Mouse (Mus musculus) limb, embryonic 11.5 days (tissue): ENCODE measurements around the gene Polr1c. TPM values are rescaled to one million over a fixed set of nuclear protein-coding genes. Genes with fewer than 3 reads are reported as not detected.

ENCODE experiments used
- ATAC-seq: fragments of 200-750 bp; cut with Nextera tagmentation; 2 replicates; pipeline ENCODE4 v1.8.0; 2017; ENCODE audit warnings: low read depth; ENCODE audit not compliant: insufficient number of reproducible peaks, low FRiP score, low TSS enrichment
- DNase-seq: peaks from one replicate; pipeline ENCODE4 v3.0.0-alpha.2; 2015; ENCODE audit warnings: low spot score
- H3K27ac ChIP-seq: fragments of 300-500 bp; sonication (generic); replicated peaks from 2 replicates; pipeline ENCODE4 v1.5.1; 2014; ENCODE audit warnings: low read depth, mild to moderate bottlenecking, low read length
- H3K27me3 ChIP-seq: fragments of 300-500 bp; sonication (generic); 2 replicates; pipeline ENCODE4 v1.6.1; 2014; ENCODE audit warnings: mild to moderate bottlenecking, low read length, mixed read lengths; ENCODE audit not compliant: control insufficient read depth, insufficient read depth
- H3K36me3 ChIP-seq: fragments of 300-500 bp; sonication (generic); 2 replicates; pipeline ENCODE4 v1.6.1; 2014; ENCODE audit warnings: mild to moderate bottlenecking, low read length, moderate library complexity, mixed read lengths; ENCODE audit not compliant: control insufficient read depth, insufficient read depth
- H3K4me1 ChIP-seq: fragments of 300-500 bp; sonication (generic); 2 replicates; pipeline ENCODE4 v1.6.1; 2014; ENCODE audit warnings: low read length, mixed read lengths; ENCODE audit not compliant: control insufficient read depth, insufficient read depth
- H3K4me2 ChIP-seq: fragments of 300-500 bp; sonication (generic); 2 replicates; pipeline ENCODE4 v1.6.1; 2014; ENCODE audit warnings: low read depth, mild to moderate bottlenecking, moderate library complexity; ENCODE audit not compliant: severe bottlenecking
- H3K4me3 ChIP-seq: fragments of 300-500 bp; sonication (generic); 2 replicates; pipeline ENCODE4 v1.5.1; 2014; ENCODE audit warnings: low read depth, low read length
- H3K9ac ChIP-seq: fragments of 300-500 bp; sonication (generic); 2 replicates; pipeline ENCODE4 v1.6.1; 2014; ENCODE audit warnings: mild to moderate bottlenecking, low read length
- H3K9me3 ChIP-seq: fragments of 300-500 bp; sonication (generic); 2 replicates; pipeline ENCODE4 v1.6.1; 2016; ENCODE audit warnings: low read length; ENCODE audit not compliant: control insufficient read depth
- WGBS: fragments of 180-500 bp; shearing (Covaris S2); extraction: QIAGEN DNeasy Blood & Tissue Kit; methylation state at CpG from one replicate; pipeline ENCODE4 v1.1.7; 2014; 5-methylcytosine and 5-hydroxymethylcytosine counted together
- polyA plus RNA-seq: library from polyadenylated mRNA; unstranded; fragments of >200 nt; fragmentation: Nextera tagmentation; extraction: Ambion mirVana; gene quantifications from 2 replicates; pipeline ENCODE4 v1.2.1, GENCODE M21; 2014

The Polr1c gene
- polyA plus RNA-seq, 1 experiment from 2014 or later: 124 TPM

- Histone ChIP-seq H3K36me3 (peaks cover 54% of the 10 kb centered on the region), H3K27ac (no peak overlapping the region), H3K4me3 (no peak overlapping the region), H3K9me3 (no peaks in the 10 kb centered on the region; the same call in 1 of the 2 replicates), H3K4me2 (no peak overlapping the region), H3K4me1 (peaks cover 8% of the 10 kb centered on the region), H3K9ac (no peak overlapping the region), H3K27me3 (no peaks in the 10 kb centered on the region)
- ATAC-seq (no peak), DNase-seq (no peak)
- 82% methylated on average over 10 of the region's 10 CpGs for WGBS
These were observed 3.3 kb downstream of the Polr1c start for GRCm38 (mm10) chr17:46244579-46244978.

DNA sequence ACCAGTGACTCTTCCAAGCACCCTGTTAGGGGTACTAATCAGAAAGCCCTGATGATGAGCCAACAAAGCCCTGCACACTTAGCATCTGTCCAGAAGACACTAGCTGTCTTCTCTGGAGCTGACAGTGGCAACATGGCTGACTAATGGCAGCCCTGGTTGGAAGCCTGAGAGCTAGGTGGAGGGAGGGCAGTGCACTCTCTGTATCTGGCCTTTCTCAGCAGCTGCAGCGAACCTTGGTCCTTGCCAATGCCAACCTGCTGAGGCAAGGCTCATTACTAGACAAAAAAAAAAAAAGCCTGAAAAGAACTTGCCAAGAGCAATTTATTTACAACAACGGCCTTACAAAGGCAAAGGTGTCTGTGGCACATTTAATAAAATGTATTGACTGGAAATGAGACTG, 4.2 kb downstream of the Polr1c start:
- no peak for ATAC-seq
- 80% methylated on average over 2 of the region's 2 CpGs for WGBS

DNA sequence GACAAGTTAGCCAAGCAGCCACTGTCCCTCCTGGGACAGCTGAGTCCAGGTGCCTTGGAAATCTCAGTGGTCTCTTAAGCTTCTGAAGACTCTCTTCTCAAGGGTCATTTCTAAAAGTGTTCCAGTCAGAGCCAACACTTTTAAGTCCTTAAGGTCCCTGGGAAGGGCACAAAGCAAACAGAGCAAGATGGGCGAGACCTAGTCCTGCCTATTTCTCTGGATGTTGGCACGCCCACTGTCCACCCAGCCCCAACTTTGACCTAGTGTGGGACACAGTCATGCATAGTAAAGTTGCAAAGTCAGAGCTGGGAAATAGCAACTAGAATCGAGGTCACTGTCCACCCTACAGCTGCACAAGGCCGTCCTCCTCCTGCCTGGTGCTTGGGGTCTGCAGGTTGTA, 4.9 kb downstream of the Polr1c start:
- Histone ChIP-seq H3K4me3 (no peak overlapping the region), H3K9me3 (no peaks in the 10 kb centered on the region; the same call in 1 of the 2 replicates), H3K4me2 (no peak overlapping the region), H3K36me3 (peaks cover 62% of the 10 kb centered on the region), H3K27ac (no peak overlapping the region), H3K4me1 (peaks cover 5% of the 10 kb centered on the region; the same call in 1 of the 2 replicates), H3K9ac (no peak overlapping the region), H3K27me3 (no peaks in the 10 kb centered on the region)
- ATAC-seq: no peak
- DNase-seq: no peak
- WGBS: 85% methylated on average over 4 of the region's 4 CpGs

More for the DNA sequence above, 4.2 kb downstream of the Polr1c start:
- peaks cover 5% of the 10 kb centered on the region for H3K4me1 ChIP-seq
- no peak overlapping the region for H3K4me2 ChIP-seq
- no peaks in the 10 kb centered on the region; the same call in 1 of the 2 replicates for H3K9me3 ChIP-seq
- DNase-seq: no peak
- no peak overlapping the region for H3K4me3 ChIP-seq
- no peaks in the 10 kb centered on the region for H3K27me3 ChIP-seq
- H3K27ac ChIP-seq: no peak overlapping the region
- H3K9ac ChIP-seq: no peak overlapping the region
- H3K36me3 ChIP-seq: peaks cover 58% of the 10 kb centered on the region

DNA sequence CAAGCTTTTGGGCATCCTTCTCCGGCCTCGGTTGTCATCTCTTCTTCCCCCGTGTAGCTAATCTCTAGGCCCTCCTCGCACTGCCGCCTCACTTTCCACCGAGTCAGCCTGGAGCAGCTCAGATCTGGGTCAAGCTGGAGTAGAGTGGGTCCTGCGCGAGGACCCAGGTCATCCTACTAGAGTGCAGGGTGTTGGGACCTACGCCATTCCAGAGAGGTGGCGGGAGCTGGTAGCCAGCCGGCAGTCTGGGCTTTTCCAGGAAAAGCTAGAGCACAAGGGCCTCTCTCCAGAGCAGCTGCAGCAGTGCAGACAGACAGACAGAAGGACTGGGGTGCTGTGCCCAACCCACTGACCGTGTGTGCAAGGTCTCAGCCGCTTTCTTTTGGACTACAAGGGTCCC, 5.6 kb downstream of the Polr1c start:
- Histone ChIP-seq H3K27ac (no peak overlapping the region), H3K9me3 (no peaks in the 10 kb centered on the region; the same call in 1 of the 2 replicates), H3K27me3 (no peaks in the 10 kb centered on the region), H3K4me2 (no peak overlapping the region), H3K9ac (no peak overlapping the region), H3K36me3 (peaks cover 65% of the 10 kb centered on the region), H3K4me3 (no peak overlapping the region), H3K4me1 (peaks cover 5% of the 10 kb centered on the region; the same call in 1 of the 2 replicates)
- no peak for DNase-seq
- 91% methylated on average over 13 of the region's 13 CpGs for WGBS
- ATAC-seq: no peak

GRCm38 (mm10) chr17:46241471-46241870, 6.4 kb downstream of the Polr1c start:
- ATAC-seq (no peak), DNase-seq (no peak)
- no peak overlapping the region for H3K27ac ChIP-seq
- no peaks in the 10 kb centered on the region; the same call in 1 of the 2 replicates for H3K9me3 ChIP-seq
- 78% methylated on average over 11 of the region's 11 CpGs for WGBS
- no peak overlapping the region for H3K4me2 ChIP-seq
- H3K27me3 ChIP-seq: no peaks in the 10 kb centered on the region
- no peaks in the 10 kb centered on the region for H3K4me1 ChIP-seq
- no peak overlapping the region for H3K9ac ChIP-seq
- no peak overlapping the region for H3K4me3 ChIP-seq
- H3K36me3 ChIP-seq: peaks cover 71% of the 10 kb centered on the region

GRCm38 (mm10) chr17:46239516-46240114, 8.2 kb downstream of the Polr1c start:
- ATAC-seq: no peak; the same call in 1 of the 2 replicates

GRCm38 (mm10) chr17:46237480-46237879, 10.4 kb downstream of the Polr1c start:
- 86% methylated on average over 5 of the region's 5 CpGs for WGBS
- no peaks in the 10 kb centered on the region for H3K4me1 ChIP-seq
- no peak overlapping the region for H3K4me2 ChIP-seq
- H3K9me3 ChIP-seq: no peaks in the 10 kb centered on the region; the same call in 1 of the 2 replicates
- H3K27me3 ChIP-seq: no peaks in the 10 kb centered on the region
- DNase-seq (no peak), ATAC-seq (no peak)
- no peak overlapping the region for H3K27ac ChIP-seq
- H3K36me3 ChIP-seq: peaks cover 51% of the 10 kb centered on the region
- H3K9ac ChIP-seq: no peak overlapping the region
- no peak overlapping the region for H3K4me3 ChIP-seq

More at GRCm38 (mm10) chr17:46239516-46240114, 8.2 kb downstream of the Polr1c start:
- no peak overlapping the region for H3K4me2 ChIP-seq
- H3K27ac ChIP-seq: no peak overlapping the region
- no peak overlapping the region for H3K9ac ChIP-seq
- no peaks in the 10 kb centered on the region for H3K4me1 ChIP-seq
- no peaks in the 10 kb centered on the region; the same call in 1 of the 2 replicates for H3K9me3 ChIP-seq
- H3K27me3 ChIP-seq: no peaks in the 10 kb centered on the region
- peaks cover 59% of the 10 kb centered on the region for H3K36me3 ChIP-seq
- WGBS: 91% methylated on average over 15 of the region's 15 CpGs
- no peak for DNase-seq
- H3K4me3 ChIP-seq: no peak overlapping the region

DNA sequence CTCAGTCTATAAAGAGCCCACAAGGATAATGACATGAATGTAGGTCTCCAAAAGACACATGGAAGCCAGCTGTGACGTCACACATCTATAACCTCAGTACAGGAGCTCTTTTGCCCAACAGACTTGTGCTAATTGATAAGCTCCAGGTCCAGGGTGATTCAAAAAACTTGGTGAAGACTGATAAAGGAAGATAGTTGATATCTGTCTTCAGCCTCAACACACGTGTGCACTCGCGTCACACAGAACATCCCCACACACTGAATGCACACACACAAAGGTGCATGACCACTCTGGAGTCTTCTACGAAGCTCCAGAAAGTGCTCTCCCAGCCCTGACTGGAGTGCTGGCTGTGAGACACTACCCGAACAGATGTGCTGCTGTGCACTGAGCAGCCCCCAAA, 10.8 kb downstream of the Polr1c start:
- no peak for DNase-seq
- Histone ChIP-seq H3K9ac (no peak overlapping the region), H3K27me3 (no peaks in the 10 kb centered on the region), H3K4me2 (no peak overlapping the region), H3K4me3 (no peak overlapping the region), H3K9me3 (no peaks in the 10 kb centered on the region; the same call in 1 of the 2 replicates), H3K4me1 (no peaks in the 10 kb centered on the region), H3K27ac (no peak overlapping the region), H3K36me3 (peaks cover 47% of the 10 kb centered on the region)
- 92% methylated on average over 6 of the region's 6 CpGs for WGBS
- ATAC-seq: no peak
